Mouse (Mus musculus): ENCODE measurements at regions not wholly inside any gene's neighbourhood (a gene's known extent, or its start where the extent isn't known, plus 50 kb on each side); places are given as distances from the start of the nearest gene placed in this dataset.

DNA sequence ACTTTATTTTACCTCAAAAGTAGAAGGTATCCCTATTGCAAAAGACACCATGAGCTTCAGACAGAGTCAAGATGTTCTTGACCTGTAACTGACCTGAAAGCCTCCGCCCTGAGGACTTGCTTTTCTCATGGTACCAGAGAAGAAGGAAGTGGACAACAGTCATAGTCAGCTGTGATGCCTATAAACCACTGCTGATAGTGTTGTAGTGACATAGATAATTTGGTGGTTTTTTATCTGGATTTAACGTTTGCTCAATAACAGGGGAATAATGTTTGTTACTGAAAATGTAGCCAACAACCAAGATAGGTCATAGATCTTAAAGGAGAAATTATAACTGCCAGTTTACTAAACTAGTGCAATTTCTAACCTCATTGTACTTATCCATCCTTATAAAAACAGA is 1357.2 kb downstream of the Olfm4 start:
- Histone ChIP-seq H3K27me3 (ENCODE audit: control insufficient read depth, insufficient read depth, low read length) (no peaks in the 10 kb centered on the region), H3K36me3 (replicated peaks; ENCODE audit: control insufficient read depth, insufficient read depth, low read length) (no peaks in the 10 kb centered on the region), H3K9me3 (replicated peaks; ENCODE audit: control insufficient read depth, low read length) (no peaks in the 10 kb centered on the region), H3K4me1 (ENCODE audit: control insufficient read depth, insufficient read depth) (no peaks in the 10 kb centered on the region), H3K9ac (replicated peaks; ENCODE audit: low read depth, low read length) (no peak overlapping the region), H3K27ac (ENCODE audit: low read depth) (no peak overlapping the region), H3K4me3 (ENCODE audit: low read depth, low read length) (no peak overlapping the region), H3K4me2 (ENCODE audit: low read depth, low read length) (no peak overlapping the region)
- ATAC-seq (ENCODE audit: insufficient read depth, low read depth) (no peak), DNase-seq (ENCODE audit: low spot score) (no peak)
- TF ChIP-seq EP300 (IDR thresholded peaks at IDR 0.05; ENCODE audit: low read depth) (no peak), CTCF (IDR thresholded peaks at IDR 0.05; ENCODE audit: low read depth) (no peak)
- WGBS: 56% methylated on average over 2 of the region's 2 CpGs

- WGBS: 77% methylated on average over 2 of the region's 2 CpGs
- no peak for TF ChIP-seq EP300 (IDR thresholded peaks at IDR 0.05; ENCODE audit: low read depth)
- no peak for TF ChIP-seq CTCF (IDR thresholded peaks at IDR 0.05; ENCODE audit: low read depth)
- no peak for DNase-seq (ENCODE audit: low spot score)
Measured at GRCm38 (mm10) chr14:81387566-81387965, 1403.7 kb downstream of the Olfm4 start.

More at GRCm38 (mm10) chr14:81387566-81387965, 1403.7 kb downstream of the Olfm4 start:
- no peak for ATAC-seq (ENCODE audit: insufficient read depth, low read depth)
- Histone ChIP-seq H3K9ac (replicated peaks; ENCODE audit: low read depth, low read length) (no peak overlapping the region), H3K4me1 (ENCODE audit: control insufficient read depth, insufficient read depth) (no peaks in the 10 kb centered on the region), H3K27ac (ENCODE audit: low read depth) (no peak overlapping the region), H3K36me3 (replicated peaks; ENCODE audit: control insufficient read depth, insufficient read depth, low read length) (no peaks in the 10 kb centered on the region), H3K4me2 (ENCODE audit: low read depth, low read length) (no peak overlapping the region), H3K27me3 (ENCODE audit: control insufficient read depth, insufficient read depth, low read length) (no peaks in the 10 kb centered on the region), H3K9me3 (replicated peaks; ENCODE audit: control insufficient read depth, low read length) (no peaks in the 10 kb centered on the region), H3K4me3 (ENCODE audit: low read depth, low read length) (no peak overlapping the region)
